Mouse (Mus musculus): ENCODE data around the gene Plxna1.

DNA sequence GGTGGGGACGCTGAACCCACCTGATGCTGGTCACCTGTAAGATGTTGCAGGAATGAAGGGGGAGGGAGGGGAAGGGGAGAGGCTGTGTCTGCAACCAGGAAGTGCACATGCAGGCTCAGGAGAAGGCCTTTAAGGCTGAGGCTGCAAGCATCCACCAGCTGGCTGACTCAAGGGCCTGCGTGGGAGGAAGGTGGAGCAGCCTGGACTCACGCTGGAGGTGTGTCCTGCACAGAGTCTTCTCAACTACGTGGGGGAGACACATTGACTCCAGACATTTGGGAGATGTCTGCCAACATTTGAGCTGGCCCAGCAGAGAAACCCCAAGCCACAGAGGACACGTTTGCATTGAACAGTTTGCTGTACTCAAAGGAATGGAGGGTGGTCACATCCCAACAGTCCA, 79.8 kb downstream of the Plxna1 start:
- TF ChIP-seq CTCF (IDR thresholded peaks at IDR 0.05; ENCODE audit: low read depth) (no peak), EP300 (optimal IDR thresholded peaks at IDR 0.05) (no peak)
